Mouse (Mus musculus) limb, embryonic 14.5 days (tissue): ENCODE data around the gene Ptn. TPM values are rescaled to one million over a fixed set of nuclear protein-coding genes. Genes with fewer than 3 reads are reported as not detected.

Source experiments
- ATAC-seq: fragments of 200-750 bp; cut with Nextera tagmentation; 2 replicates; pipeline ENCODE4 v1.8.0; 2017; ENCODE audit warnings: low read depth, moderate number of reproducible peaks, moderate TSS enrichment; ENCODE audit not compliant: low FRiP score
- DNase-seq: peaks from one replicate; pipeline ENCODE4 v3.0.0-alpha.2; 2015; ENCODE audit warnings: low spot score
- H3K27ac ChIP-seq: fragments of 300-500 bp; sonication (generic); replicated peaks from 2 replicates; pipeline ENCODE4 v1.5.1; 2014; ENCODE audit warnings: low read depth, mild to moderate bottlenecking, low read length, moderate library complexity, mixed read lengths
- H3K27me3 ChIP-seq: fragments of 300-500 bp; sonication (generic); 2 replicates; pipeline ENCODE4 v1.6.1; 2014; ENCODE audit warnings: low read length, mixed read lengths; ENCODE audit not compliant: control insufficient read depth, insufficient read depth
- H3K36me3 ChIP-seq: fragments of 300-500 bp; sonication (generic); 2 replicates; pipeline ENCODE4 v1.6.1; 2014; ENCODE audit warnings: mild to moderate bottlenecking, low read length, moderate library complexity, mixed read lengths; ENCODE audit not compliant: control insufficient read depth, insufficient read depth
- H3K4me1 ChIP-seq: fragments of 300-500 bp; sonication (generic); 2 replicates; pipeline ENCODE4 v1.6.1; 2014; ENCODE audit warnings: antibody characterized with exemption, low read length, mixed read lengths; ENCODE audit not compliant: control insufficient read depth, insufficient read depth
- H3K4me2 ChIP-seq: fragments of 300-500 bp; sonication (generic); replicated peaks from 2 replicates; pipeline ENCODE4 v1.6.1; 2014; ENCODE audit warnings: low read depth, mild to moderate bottlenecking, low read length, moderate library complexity; ENCODE audit not compliant: severe bottlenecking
- H3K4me3 ChIP-seq: fragments of 300-500 bp; sonication (generic); replicated peaks from 2 replicates; pipeline ENCODE4 v1.5.1; 2014; ENCODE audit warnings: low read length
- H3K9ac ChIP-seq: fragments of 300-500 bp; sonication (generic); 2 replicates; pipeline ENCODE4 v1.6.1; 2014; ENCODE audit warnings: mild to moderate bottlenecking, low read depth, low read length, moderate library complexity; ENCODE audit not compliant: severe bottlenecking
- H3K9me3 ChIP-seq: fragments of 300-500 bp; sonication (generic); 2 replicates; pipeline ENCODE4 v1.6.1; 2016; ENCODE audit warnings: low read length; ENCODE audit not compliant: control insufficient read depth
- POLR2A ChIP-seq: fragments of 200-500 bp; IDR thresholded peaks from 2 replicates; pipeline ENCODE4 v1.8.0; 2012; ENCODE audit warnings: inconsistent platforms, mild to moderate bottlenecking, moderate library complexity, borderline replicate concordance; ENCODE audit not compliant: insufficient read depth, insufficient read length; ENCODE audit errors: extremely low read depth
- WGBS: fragments of 180-500 bp; shearing (Covaris S2); extraction: QIAGEN DNeasy Blood & Tissue Kit; methylation state at CpG from one replicate; pipeline ENCODE4 v1.1.7; 2014; 5-methylcytosine and 5-hydroxymethylcytosine counted together
- polyA plus RNA-seq, 2 experiments: library from polyadenylated mRNA; depleted of rRNA in 1 of 2; stranded (reverse) in 1 of 2; unstranded in 1 of 2; fragments of >200 nt; fragmentation: Nextera tagmentation in 1 of 2; extraction: Ambion mirVana in 1 of 2; gene quantifications; 2 replicates each; pipeline versions ENCODE4 v1.2.1 to v1.2.3; 2012 to 2014

Ptn gene
- polyA plus RNA-seq, 2 experiments, result 513 to 595 TPM

DNA sequence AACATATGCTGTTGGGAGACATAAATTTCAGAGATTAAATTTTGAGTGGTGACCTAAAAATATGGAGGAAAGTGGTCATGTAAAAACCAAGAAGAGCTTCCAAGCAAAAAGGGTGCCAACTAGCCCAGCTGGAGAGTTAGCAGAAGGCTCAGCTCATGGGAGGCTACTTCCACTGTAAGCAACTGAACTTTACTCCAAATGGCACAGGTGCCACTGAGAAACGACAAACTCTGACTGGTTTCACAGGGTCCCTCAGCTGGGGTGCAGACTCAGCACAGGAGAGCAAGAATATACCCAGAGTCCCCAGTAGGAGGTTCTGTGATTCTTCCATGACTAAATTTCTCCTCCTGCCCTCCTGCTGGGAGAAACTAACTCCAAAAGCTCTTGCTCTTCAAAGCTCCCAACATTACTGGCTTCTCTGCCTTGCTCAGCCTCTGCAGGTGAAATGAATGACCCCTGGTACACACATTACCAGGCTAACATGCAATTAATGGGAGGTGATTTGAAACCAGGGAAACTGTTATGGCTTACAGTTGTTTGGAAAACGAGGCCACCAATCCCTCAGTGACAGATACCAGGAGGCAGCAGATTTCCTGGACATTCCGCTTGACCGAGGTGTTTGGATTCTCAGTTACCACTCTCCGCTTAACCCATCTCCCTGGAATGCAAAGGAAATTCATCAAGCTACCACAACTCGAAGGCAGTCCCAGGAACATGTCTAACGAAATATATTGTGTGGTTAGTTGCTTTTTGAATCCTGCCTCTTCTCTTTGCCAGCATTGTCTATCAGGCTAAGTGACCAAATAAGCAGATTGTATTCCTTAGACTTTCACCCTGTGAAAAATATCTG lies 2.9 kb upstream of the Ptn start:
- ATAC-seq (no peak), DNase-seq (no peak)
- no peak overlapping the region for H3K9ac ChIP-seq
- no peak overlapping the region for H3K27ac ChIP-seq
- TF ChIP-seq POLR2A, result no peak
- H3K4me3 ChIP-seq, result no peak overlapping the region
- H3K27me3 ChIP-seq, result no peaks in the 10 kb centered on the region
- peaks cover 4% of the 10 kb centered on the region; the same call in 1 of the 2 replicates for H3K4me1 ChIP-seq
- no peaks in the 10 kb centered on the region for H3K9me3 ChIP-seq
- H3K4me2 ChIP-seq, result no peak overlapping the region
- no peaks in the 10 kb centered on the region for H3K36me3 ChIP-seq
- WGBS, result 51% methylated on average over 7 of the region's 7 CpGs

DNA sequence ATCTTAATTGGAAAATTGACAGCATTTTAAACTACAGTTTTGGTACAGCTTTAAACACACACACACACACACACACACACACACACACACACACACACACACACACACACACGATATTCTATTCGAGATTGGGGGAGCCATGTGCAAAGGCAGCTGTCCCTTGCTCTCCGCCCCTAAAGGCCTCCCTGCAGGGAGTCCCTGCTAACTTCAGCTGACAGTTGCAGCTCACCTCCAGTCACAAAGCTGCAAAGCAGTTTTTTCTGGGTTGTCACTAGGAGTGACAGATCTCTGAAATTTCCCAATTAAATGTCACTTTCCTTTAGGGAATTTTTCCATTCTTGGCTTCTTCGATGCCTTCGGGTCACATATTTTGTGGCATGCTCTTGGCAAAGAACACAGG lies 428 bp upstream of the Ptn start:
- Histone ChIP-seq H3K4me1 (peaks cover 5% of the 10 kb centered on the region; the same call in 1 of the 2 replicates), H3K4me3 (peak overlapping the region; percentile 59), H3K4me2 (peak overlapping the region; percentile 64), H3K27me3 (no peaks in the 10 kb centered on the region), H3K36me3 (peaks cover 13% of the 10 kb centered on the region), H3K9me3 (no peaks in the 10 kb centered on the region), H3K9ac (peak overlapping the region; percentile 75), H3K27ac (peak overlapping the region; percentile 96)
- peak; percentile 53; the same call in 1 of the 2 replicates for ATAC-seq
- no peak for TF ChIP-seq POLR2A
- no peak for DNase-seq
- 8% methylated on average over 5 of the region's 5 CpGs for WGBS

DNA sequence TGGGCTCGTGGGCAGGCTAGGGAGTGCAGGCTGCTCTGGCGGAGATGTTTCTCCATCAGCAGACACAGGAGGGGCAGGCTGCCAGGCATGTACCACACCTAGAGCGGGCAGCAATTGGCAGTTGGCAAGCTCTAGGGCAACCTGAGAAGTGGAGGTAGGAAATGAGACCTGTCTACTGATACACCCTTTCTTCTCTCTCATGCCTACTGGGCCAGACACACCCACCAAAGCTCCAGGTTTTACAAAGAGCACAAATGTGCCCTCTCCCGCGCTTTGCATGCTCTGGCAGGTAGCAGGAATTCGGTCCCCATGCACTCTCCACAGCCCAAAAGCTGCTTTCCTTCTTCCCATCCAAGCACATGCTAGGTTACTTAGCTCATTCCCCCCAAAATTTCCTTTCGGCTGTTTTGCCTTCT lies 701 bp downstream of the Ptn start:
- TF ChIP-seq POLR2A, result no peak
- ATAC-seq, result peak; percentile 44
- peak overlapping the region; percentile 64 for H3K4me2 ChIP-seq
- peak overlapping the region; percentile 59 for H3K4me3 ChIP-seq
- H3K36me3 ChIP-seq, result peaks cover 13% of the 10 kb centered on the region
- H3K4me1 ChIP-seq, result peaks cover 5% of the 10 kb centered on the region; the same call in 1 of the 2 replicates
- H3K9me3 ChIP-seq, result no peaks in the 10 kb centered on the region
- peak overlapping the region; percentile 75 for H3K9ac ChIP-seq
- WGBS, result 2% methylated on average over 7 of the region's 7 CpGs
- no peaks in the 10 kb centered on the region for H3K27me3 ChIP-seq
- peak overlapping the region; percentile 96 for H3K27ac ChIP-seq
- peak; percentile 40 for DNase-seq

DNA sequence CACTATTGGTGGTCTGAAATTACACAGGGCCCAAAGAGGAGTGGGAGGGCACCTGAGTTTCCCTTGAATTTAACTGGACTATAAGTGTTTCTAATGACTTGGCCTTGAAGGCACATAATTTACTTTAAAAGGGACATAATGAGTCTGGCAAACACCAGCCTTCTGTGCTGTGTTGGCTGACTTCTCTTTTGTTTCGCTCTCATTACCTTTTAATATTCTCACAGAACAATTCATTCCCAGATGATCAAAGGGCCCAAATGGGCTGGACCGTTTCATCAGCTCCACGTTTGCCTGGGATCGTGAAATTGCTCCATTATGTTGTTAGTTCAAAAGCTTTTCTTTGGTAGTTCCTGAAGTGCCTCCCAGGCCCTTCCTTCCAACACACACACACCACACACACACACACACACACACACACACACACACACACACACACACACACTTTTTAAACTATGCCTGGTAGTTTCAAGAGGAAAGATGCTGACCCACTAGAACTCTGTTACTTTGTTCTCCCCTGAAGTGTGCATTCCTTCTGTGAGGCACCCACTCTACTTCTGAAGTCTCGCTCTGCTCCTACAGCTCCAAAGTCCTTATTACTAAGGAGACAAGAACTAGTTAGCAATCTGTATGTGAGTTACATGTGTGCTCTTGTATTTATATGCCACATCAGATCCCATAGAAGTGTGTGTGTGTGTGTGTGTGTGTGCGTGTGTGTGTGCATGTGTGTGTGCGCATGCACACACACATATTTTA lies 1.5 kb downstream of the Ptn start:
- DNase-seq (peak; percentile 40), ATAC-seq (no peak)
- 15% methylated on average over 7 of the region's 7 CpGs for WGBS
- Histone ChIP-seq H3K9me3 (no peaks in the 10 kb centered on the region), H3K27ac (peak overlapping the region; percentile 96), H3K4me1 (peaks cover 5% of the 10 kb centered on the region; the same call in 1 of the 2 replicates), H3K9ac (peak overlapping the region; percentile 75), H3K4me3 (peak overlapping the region; percentile 59), H3K36me3 (peaks cover 14% of the 10 kb centered on the region), H3K4me2 (peak overlapping the region; percentile 64), H3K27me3 (no peaks in the 10 kb centered on the region)
- TF ChIP-seq POLR2A, result no peak

DNA sequence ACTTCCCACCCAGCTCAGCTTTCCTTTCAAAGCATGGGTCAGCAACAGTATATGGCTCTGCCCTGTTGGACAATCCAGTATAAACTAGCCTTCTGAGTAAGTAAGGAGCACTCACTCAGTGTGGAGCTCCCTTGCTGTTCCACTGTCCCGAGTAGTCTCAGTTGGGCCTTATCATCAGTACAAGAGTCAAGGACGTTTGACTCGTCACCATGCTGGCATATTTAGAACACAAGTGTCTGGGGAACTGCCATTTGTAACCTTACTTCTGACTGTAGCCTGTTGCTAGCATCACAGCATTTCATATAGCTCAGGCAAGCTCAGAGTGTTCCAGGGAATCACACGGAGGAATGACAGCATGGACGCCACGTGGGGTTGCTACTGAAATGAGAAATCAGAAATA lies 3.1 kb downstream of the Ptn start:
- H3K4me1 ChIP-seq, result peaks cover 7% of the 10 kb centered on the region
- H3K27me3 ChIP-seq, result no peaks in the 10 kb centered on the region
- H3K36me3 ChIP-seq, result peaks cover 22% of the 10 kb centered on the region
- 0 out of 2 replicates have a peak overlapping the region, but pooled peaks have one; percentile 5 for H3K4me3 ChIP-seq
- WGBS, result 88% methylated on average over 6 of the region's 6 CpGs
- DNase-seq, result no peak
- no peak overlapping the region for H3K27ac ChIP-seq
- no peak for TF ChIP-seq POLR2A
- 0 out of 2 replicates have a peak overlapping the region, but pooled peaks have one; percentile 15 for H3K4me2 ChIP-seq
- no peaks in the 10 kb centered on the region for H3K9me3 ChIP-seq
- no peak overlapping the region for H3K9ac ChIP-seq
- ATAC-seq, result no peak
